Comparison of ENCODE assay signal across 9 mouse cellular contexts in the genomic region with DNA sequence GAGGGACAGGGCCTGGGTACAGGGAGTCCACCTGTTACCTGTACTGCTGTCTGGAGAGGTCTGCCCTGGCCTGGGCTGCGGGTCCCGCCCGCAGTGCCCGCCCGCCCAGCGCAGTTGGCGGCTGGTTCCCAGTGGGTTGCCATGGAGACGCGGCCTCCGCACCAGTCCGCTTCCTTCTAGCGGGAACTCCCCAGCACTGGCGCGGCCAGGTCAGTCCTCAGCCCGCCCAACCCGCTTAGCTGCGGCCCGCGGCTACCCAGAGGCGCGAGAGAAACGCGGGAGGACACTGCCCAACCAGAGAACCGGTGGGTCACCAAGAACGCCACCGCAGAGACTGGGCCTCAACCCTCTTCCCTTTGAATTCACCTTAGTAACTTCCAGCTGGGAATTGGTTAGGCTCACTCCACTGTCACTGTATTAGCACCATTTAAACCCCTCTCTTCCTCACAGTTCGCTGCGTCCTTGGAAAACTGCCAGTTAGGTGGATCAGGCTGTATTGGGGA. TPM values are rescaled to one million over a fixed set of nuclear protein-coding genes. Genes with fewer than 3 reads are reported as not detected.
DNase-seq lines count a peak whose midpoint lies in the region; ATAC-seq and TF ChIP-seq lines count a peak whose summit lies in the region.
"Had no signal": no experiment of that assay in that cellular context is flagged by ENCODE, and none has a peak within 500 bp of the region (broad histone marks: within the 10 kb centered on the region; RNA-seq: fewer than 3 reads in every experiment).

A gene (minus strand): TSS at position 149 of the 503 bp plus-strand sequence.

- H3K9me3 ChIP-seq in embryonic facial prominence, embryonic 11.5 days (replicated peaks; ENCODE audit: control insufficient read depth, low read length), result no peaks in the 10 kb centered on the region

- H3K4me2 ChIP-seq in embryonic facial prominence, embryonic 11.5 days (ENCODE audit: low read depth, low read length), result peak within 1 kb of the TSS; percentile 82

- TF ChIP-seq CTCF in lung, adult 2 months (IDR thresholded peaks at IDR 0.05; ENCODE audit: insufficient read depth, low read length), result no peak

- 0 out of 2 replicates have a peak, but pooled peaks cover 3% of the 10 kb centered on the region for H3K27me3 ChIP-seq in embryonic facial prominence, embryonic 11.5 days (ENCODE audit: control insufficient read depth, insufficient read depth, low read length)

- DNase-seq in heart, adult 11 months, result peak; percentile 83
- no peak for DNase-seq in heart, adult 8-10 months (ENCODE audit: low spot score)
- DNase-seq in embryonic facial prominence, embryonic 11.5 days (ENCODE audit: low spot score), result peak; percentile 68
- peak; percentile 3 for DNase-seq in heart, postnatal 25 days (ENCODE audit: low spot score)
- peak; percentile 71 to 81 for DNase-seq in kidney, postnatal 4 days
- DNase-seq in lung, adult 2 months, result peak; percentile 7
- peak; percentile 6 for DNase-seq in ovary, postnatal 10 days (ENCODE audit: low spot score)
- no peak for DNase-seq in spleen, postnatal 14 days (ENCODE audit: low spot score in 2 of 2)

- intact Hi-C loops in heart, postnatal 25 days (cut with DNase I), result no loop called here

- TF ChIP-seq POLR2A in lung, adult 2 months (IDR thresholded peaks at IDR 0.05; ENCODE audit: borderline replicate concordance, extremely low read depth, low read depth, low read length), result no peak

- H3K36me3 ChIP-seq in embryonic facial prominence, embryonic 11.5 days (replicated peaks; ENCODE audit: control insufficient read depth, insufficient read depth, low read depth, low read length), result no peaks in the 10 kb centered on the region

- peak within 1 kb of the TSS; percentile 28 for H3K4me3 ChIP-seq in embryonic facial prominence, embryonic 11.5 days (ENCODE audit: low read depth, low read length)
- no peak within 1 kb of the TSS for H3K4me3 ChIP-seq in lung, adult 2 months (replicated peaks; ENCODE audit: extremely low read depth, low read depth, low read length)

- no peak within 1 kb of the TSS for H3K27ac ChIP-seq in embryonic facial prominence, embryonic 11.5 days (replicated peaks; ENCODE audit: low read depth, low read length)

- H3K9ac ChIP-seq in embryonic facial prominence, embryonic 11.5 days (replicated peaks; ENCODE audit: low read length), result peak within 1 kb of the TSS; percentile 34; the same call in 1 of the 2 replicates

- ATAC-seq in embryonic facial prominence, embryonic 11.5 days (replicated peaks; ENCODE audit: insufficient number of reproducible peaks, low FRiP score, low TSS enrichment, low read depth), result peak; percentile 85

- H3K4me1 ChIP-seq in embryonic facial prominence, embryonic 11.5 days (ENCODE audit: control insufficient read depth, insufficient read depth, low read length), result no peaks in the 10 kb centered on the region; the same call in 1 of the 2 replicates
- H3K4me1 ChIP-seq in lung, adult 2 months (ENCODE audit: control insufficient read depth, insufficient read depth, low read length), result no peaks in the 10 kb centered on the region

- WGBS in embryonic facial prominence, embryonic 11.5 days, result 2% methylated on average over 16 of the region's 28 CpGs
- WGBS in lung, adult 2 months, result 3% methylated on average over 28 of the region's 28 CpGs

RNA-seq across cellular contexts. Expression of the gene that starts here (rescaled TPM):
- total RNA-seq in heart, adult 8-10 months (2022), result under 1 TPM in 1 of 4 experiments, not detected in 3; 0.25 TPM
- 0.45 and 0.94 TPM in 2 replicates for polyA plus RNA-seq in embryonic facial prominence, embryonic 11.5 days (2014; fragmentation: Nextera tagmentation; extraction: Ambion mirVana)
- total RNA-seq in heart, postnatal 25 days (2021), result under 1 TPM in 1 of 2 experiments, not detected in 1; 0.25 TPM
- 0.49 and 0.56 TPM in 2 replicates for polyA plus RNA-seq in lung, adult 2 months (2012; rRNA removed)
- total RNA-seq: MEL had no signal

Comparison
In these comparisons a context has a peak if more than half of its experiments do, and no peak if none do; other contexts are left out.
1. DNase-seq: peak in heart, adult 11 months (single experiment), kidney, postnatal 4 days (2 of 2) and ovary, postnatal 10 days (single experiment); none in heart, adult 8-10 months (single experiment) and spleen, postnatal 14 days (0 of 2).
2. Peak in DNase-seq, ATAC-seq, H3K4me3 ChIP-seq, H3K9ac ChIP-seq and H3K4me2 ChIP-seq in embryonic facial prominence, embryonic 11.5 days; RNA of the gene not detected or under 1 TPM.
3. Peak in DNase-seq in heart, postnatal 25 days; RNA of the gene not detected or under 1 TPM.
4. Peak in DNase-seq in lung, adult 2 months; RNA of the gene not detected or under 1 TPM.